Comparison of ENCODE assay signal across 18 mouse cellular contexts in the genomic region with DNA sequence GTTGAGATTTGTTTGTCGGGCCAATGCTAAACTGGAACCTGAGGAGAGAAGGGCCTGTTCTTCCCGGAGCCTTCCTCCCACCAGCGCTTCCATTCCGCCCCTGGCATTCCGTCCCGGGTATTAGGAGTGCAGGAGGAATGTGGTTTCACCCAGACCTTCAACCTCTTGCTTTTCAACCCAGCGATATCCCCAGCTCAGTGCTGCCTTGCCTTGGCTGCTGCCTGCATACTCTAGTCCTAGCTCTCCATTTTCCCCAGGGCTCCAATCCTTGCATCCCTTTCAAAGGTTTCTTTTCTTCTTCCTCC. TPM values are rescaled to one million over a fixed set of nuclear protein-coding genes. Genes with fewer than 3 reads are reported as not detected.
DNase-seq lines count a peak whose midpoint lies in the region; ATAC-seq and TF ChIP-seq lines count a peak whose summit lies in the region.
"Had no signal": no experiment of that assay in that cellular context is flagged by ENCODE, and none has a peak within 500 bp of the region (broad histone marks: within the 10 kb centered on the region; RNA-seq: fewer than 3 reads in every experiment).

No protein-coding gene starts in this region.

- 0 out of 2 replicates have a peak overlapping the region, but pooled peaks have one; percentile 8 for H3K27ac ChIP-seq in heart, embryonic 13.5 days (replicated peaks)
- 0 out of 2 replicates have a peak overlapping the region, but pooled peaks have one; percentile 1 for H3K27ac ChIP-seq in lung, embryonic 14.5 days (ENCODE audit: low read depth)
- H3K27ac ChIP-seq: limb, embryonic 12.5 days had no signal

- intact Hi-C loops in heart, postnatal 25 days (cut with DNase I) = no loop called here

- H3K4me3 ChIP-seq in heart, embryonic 13.5 days = no peak overlapping the region
- no peak overlapping the region for H3K4me3 ChIP-seq in lung, embryonic 14.5 days (ENCODE audit: low read depth, low read length)
- H3K4me3 ChIP-seq: erythroblast, embryonic 14.5 days; limb, embryonic 12.5 days had no signal

- H3K36me3 ChIP-seq in heart, embryonic 13.5 days = no peaks in the 10 kb centered on the region
- no peaks in the 10 kb centered on the region for H3K36me3 ChIP-seq in lung, embryonic 14.5 days (ENCODE audit: insufficient read depth)
- H3K36me3 ChIP-seq: limb, embryonic 12.5 days had no signal

- H3K9me3 ChIP-seq in heart, embryonic 13.5 days = no peaks in the 10 kb centered on the region
- H3K9me3 ChIP-seq in lung, embryonic 14.5 days (ENCODE audit: low read depth, low read length) = no peaks in the 10 kb centered on the region
- H3K9me3 ChIP-seq: limb, embryonic 12.5 days had no signal

- 14% methylated on average over 7 of the region's 7 CpGs for WGBS in heart, embryonic 13.5 days
- 13% methylated on average over 7 of the region's 7 CpGs for WGBS in lung, embryonic 14.5 days

- TF ChIP-seq CTCF in lung, embryonic 14.5 days (IDR thresholded peaks at IDR 0.05; ENCODE audit: low read depth) = no peak

- no peak for DNase-seq in heart, postnatal 25 days (ENCODE audit: low spot score)
- peak; percentile 54 for DNase-seq in lung, embryonic 14.5 days
- no peak for DNase-seq in lung, postnatal 14 days
- peak; percentile 69 for DNase-seq in R1 (ENCODE audit: low read depth, low spot score)
- DNase-seq in kidney, postnatal 4 days = peak; percentile 50 to 60
- no peak for DNase-seq in heart, adult 11 months
- DNase-seq: B cell, adult 2 months; cerebellum, adult 2 months; gastrocnemius, postnatal 14 days; thymus, postnatal 25 days had no signal

- no peaks in the 10 kb centered on the region for H3K27me3 ChIP-seq in heart, embryonic 13.5 days (replicated peaks)
- no peaks in the 10 kb centered on the region for H3K27me3 ChIP-seq in lung, embryonic 14.5 days (ENCODE audit: insufficient read depth, low read length)
- H3K27me3 ChIP-seq: limb, embryonic 12.5 days; Patski had no signal

- no peak overlapping the region for H3K4me2 ChIP-seq in heart, embryonic 13.5 days
- no peak overlapping the region for H3K4me2 ChIP-seq in lung, embryonic 14.5 days
- H3K4me2 ChIP-seq: limb, embryonic 12.5 days had no signal

- peak overlapping the region; percentile 5; the same call in 1 of the 2 replicates for H3K9ac ChIP-seq in heart, embryonic 13.5 days
- no peak overlapping the region for H3K9ac ChIP-seq in lung, embryonic 14.5 days
- H3K9ac ChIP-seq: limb, embryonic 12.5 days had no signal

- peaks cover 9% of the 10 kb centered on the region; the same call in 1 of the 2 replicates for H3K4me1 ChIP-seq in heart, embryonic 13.5 days
- H3K4me1 ChIP-seq in lung, embryonic 14.5 days (ENCODE audit: insufficient read depth) = no peaks in the 10 kb centered on the region

- no peak for ATAC-seq in heart, embryonic 13.5 days (ENCODE audit: extremely low read depth, insufficient number of reproducible peaks, low FRiP score, low TSS enrichment)
- peak; percentile 68 for ATAC-seq in lung, embryonic 14.5 days (ENCODE audit: insufficient read depth)
- no peak for ATAC-seq in CD4-positive, CD25-positive, alpha-beta regulatory T cell, adult 4 months
- ATAC-seq: Patski had no signal

RNA-seq across cellular contexts. Expression of a gene that starts 17.3 kb away (rescaled TPM):
- 0.14 and 0.24 TPM in 2 replicates for polyA plus RNA-seq in heart, embryonic 13.5 days (2015; fragmentation: Nextera tagmentation; extraction: Ambion mirVana)
- not detected for total RNA-seq in heart, postnatal 25 days (2021)
- 0.16 and 0.31 TPM in 2 replicates for polyA plus RNA-seq in lung, embryonic 14.5 days (2014; fragmentation: Nextera tagmentation; extraction: Ambion mirVana)
- polyA plus RNA-seq in CD4-positive, CD25-positive, alpha-beta regulatory T cell, adult 4 months (2017; shearing (Covaris generic)) = under 1 TPM in 1 of 2 experiments, not detected in 1; 0.11 TPM
- total RNA-seq: adrenal gland, postnatal 36 days; gastrocnemius, postnatal 14 days; heart, postnatal 10 days; monocyte, adult 5-6 weeks had no signal
- polyA plus RNA-seq: erythroblast, embryonic 14.5 days; Patski had no signal

Comparison
In these comparisons a context has a peak if more than half of its experiments do, and no peak if none do; other contexts are left out.
1. DNase-seq: peak in lung, embryonic 14.5 days (single experiment), R1 (single experiment) and kidney, postnatal 4 days (2 of 2); none in heart, postnatal 25 days (single experiment), lung, postnatal 14 days (single experiment) and heart, adult 11 months (single experiment).